Mouse (Mus musculus) erythroblast, embryonic 14.5 days (primary cell): ENCODE data around the gene Nek6.

ENCODE experiments used
- GATA1 ChIP-seq: IDR thresholded peaks from 2 replicates; pipeline ENCODE4 v1.6.1; 2012; ENCODE audit warnings: low read length, inconsistent platforms, mixed read lengths
- TAL1 ChIP-seq: IDR thresholded peaks from 3 replicates; pipeline ENCODE4 v1.6.1; 2012; ENCODE audit warnings: low read length, inconsistent platforms, mixed read lengths

DNA sequence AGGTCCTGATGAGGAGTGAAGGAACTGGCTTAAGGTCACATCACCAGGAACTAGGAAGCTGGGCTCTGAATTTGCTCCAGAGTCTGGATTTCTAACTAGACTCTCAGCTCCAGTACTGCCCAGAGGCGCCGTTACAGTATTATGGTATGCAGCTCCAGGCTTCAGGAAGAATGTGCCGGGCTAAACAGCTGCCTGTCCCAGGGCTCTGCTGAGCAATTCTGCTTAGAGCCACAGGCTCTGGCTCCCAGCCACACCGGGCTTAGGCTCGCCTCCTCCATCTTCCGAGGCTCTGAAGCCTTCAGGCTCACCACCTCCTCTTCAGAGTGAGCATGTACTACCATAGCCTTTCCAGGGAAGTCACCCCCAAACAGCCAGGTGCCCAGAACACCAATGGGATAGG is 7.1 kb upstream of the Nek6 start:
- TF ChIP-seq TAL1 (no peak), GATA1 (no peak)
